Mouse (Mus musculus): ENCODE results near the gene Pttg1. TPM values are rescaled to one million over a fixed set of nuclear protein-coding genes. Genes with fewer than 3 reads are reported as not detected.

Gene Pttg1
- polyA plus RNA-seq (2012; fragmentation: generic; extraction: Trizol): 100 to 1,000 TPM; 171 to 316 TPM

DNA sequence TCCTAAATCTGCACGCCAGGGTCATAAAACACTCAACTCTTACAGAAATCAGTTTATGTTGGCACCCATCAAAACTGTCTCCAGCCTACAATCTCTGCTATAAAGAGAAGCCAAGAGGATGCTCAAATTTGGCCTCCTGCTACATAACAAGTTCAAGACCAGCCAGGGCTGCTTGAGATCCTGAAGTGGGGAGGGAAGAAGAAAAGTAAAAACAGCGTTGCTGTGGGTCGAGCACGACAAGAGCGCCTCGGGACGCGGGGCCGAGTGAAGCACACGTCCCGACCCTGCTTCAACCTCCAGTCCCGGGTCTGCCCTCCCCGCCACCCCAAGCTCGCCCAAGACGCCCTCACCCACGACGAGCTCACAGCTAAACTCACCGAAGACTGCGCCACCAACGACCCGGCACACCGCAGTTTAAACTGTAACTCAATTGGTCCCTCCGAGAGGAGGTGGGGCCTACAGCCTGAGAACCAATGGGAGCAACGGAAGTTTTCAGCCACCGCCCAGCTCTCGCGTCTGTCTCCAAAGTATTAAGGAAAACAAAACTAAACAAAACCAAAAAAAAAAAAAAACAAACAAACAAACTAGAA lies at the start of gene Pttg1:
Gene Pttg1 (minus strand): TSS at position 428 of the 590 bp plus-strand sequence.

DNA sequence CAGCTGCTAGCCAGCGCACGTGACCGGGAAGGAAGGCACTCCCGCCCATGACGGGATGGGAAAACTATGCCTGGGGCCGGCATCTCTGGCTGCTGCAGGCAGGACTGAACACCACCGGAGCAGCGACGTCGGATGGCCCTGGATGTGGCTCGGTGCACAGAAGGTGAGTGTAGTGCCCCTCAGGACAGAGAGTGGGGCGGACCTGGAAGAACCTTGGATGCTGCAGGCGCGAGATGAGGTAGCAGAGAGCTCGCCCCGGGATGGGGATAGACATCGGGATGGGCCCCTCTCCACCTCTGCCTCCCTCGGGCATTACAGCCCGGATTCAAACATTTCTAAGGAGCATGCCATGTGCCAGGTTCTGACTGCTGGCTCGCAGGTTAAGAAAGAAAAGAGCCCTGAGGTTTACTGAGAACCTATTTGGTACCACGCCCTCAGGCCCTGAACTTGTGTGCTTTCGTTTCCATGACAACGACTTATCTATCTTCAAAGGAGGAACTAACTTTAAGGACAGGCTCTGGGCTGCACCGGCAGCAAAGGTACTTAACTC lies 48.2 kb upstream of the Pttg1 start, which contains the start of gene C1qtnf2:
Gene C1qtnf2 (plus strand): TSS at position 52 of the 550 bp plus-strand sequence.

DNA sequence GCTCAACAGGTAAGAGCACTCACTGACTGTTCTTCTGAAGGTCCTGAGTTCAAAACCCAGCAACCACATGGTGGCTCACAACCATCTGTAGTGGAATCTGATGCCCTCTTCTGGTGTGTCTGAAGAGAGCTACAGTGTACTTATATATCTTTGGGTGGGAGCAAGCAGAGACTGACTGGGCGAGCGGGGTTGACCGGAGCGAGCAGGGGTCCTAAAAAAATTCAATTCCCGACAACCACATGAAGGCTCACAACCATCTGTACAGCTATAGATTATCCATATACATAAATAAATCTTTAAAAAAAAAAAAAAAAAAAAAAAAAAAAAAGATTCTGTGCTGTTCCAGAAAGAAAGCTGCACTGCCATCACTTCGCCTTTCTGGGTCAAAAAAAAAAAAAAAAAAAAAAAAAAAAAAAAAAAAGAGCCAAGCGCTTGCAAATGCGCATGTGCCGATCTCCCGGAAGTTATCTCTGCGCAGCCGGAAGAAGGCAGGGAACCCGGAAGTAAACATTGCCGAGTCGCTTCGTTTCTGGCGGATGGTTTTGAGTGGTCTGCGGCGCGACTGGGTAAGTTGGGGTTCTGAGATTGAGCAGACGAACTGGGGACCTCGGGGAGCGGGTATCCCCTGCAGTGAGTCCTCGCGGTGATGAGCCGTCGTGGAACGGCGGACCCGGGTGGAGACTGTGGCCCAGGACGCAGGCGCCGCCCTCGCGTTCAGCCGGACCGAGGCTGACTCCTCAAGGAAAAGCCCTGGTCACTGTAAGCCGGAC lies 7.4 kb upstream of the Pttg1 start, which contains the start of gene Slu7:
Gene Slu7 (plus strand): TSS at position 491 of the 770 bp plus-strand sequence.

Other genes starting within 250 kb of the Pttg1 start
- 10 to 100 TPM in 1 of 2 experiments, 1 to 10 TPM in 1; 3.2 to 20.2 TPM for gene Slu7, start 7.5 kb upstream of the Pttg1 start, polyA plus RNA-seq (2012; fragmentation: generic; extraction: Trizol)
- gene C1qtnf2, start 48.0 kb upstream of the Pttg1 start, polyA plus RNA-seq (2012; fragmentation: generic; extraction: Trizol): not detected
- not detected for gene Ccnjl, start 102.5 kb upstream of the Pttg1 start, polyA plus RNA-seq (2012; fragmentation: generic; extraction: Trizol)
- gene 4933415A04Rik, start 160.8 kb upstream of the Pttg1 start, polyA plus RNA-seq (2012; fragmentation: generic; extraction: Trizol): not detected
- gene Fabp6, start 175.3 kb upstream of the Pttg1 start, polyA plus RNA-seq (2012; fragmentation: generic; extraction: Trizol): not detected